Mouse (Mus musculus) embryonic fibroblast, embryonic 13.5 days (primary cell): ENCODE data around the gene Acot8.

Experiments used
- CTCF ChIP-seq: IDR thresholded peaks from 2 replicates; pipeline ENCODE4 v1.5.1; 2011; ENCODE audit warnings: mild to moderate bottlenecking, control low read depth, low read length, moderate library complexity, borderline replicate concordance; ENCODE audit not compliant: insufficient read depth
- POLR2A ChIP-seq: IDR thresholded peaks from 2 replicates; pipeline ENCODE4 v1.6.1; 2011; ENCODE audit warnings: low read depth, mild to moderate bottlenecking, control low read depth, low read length, moderate library complexity

DNA sequence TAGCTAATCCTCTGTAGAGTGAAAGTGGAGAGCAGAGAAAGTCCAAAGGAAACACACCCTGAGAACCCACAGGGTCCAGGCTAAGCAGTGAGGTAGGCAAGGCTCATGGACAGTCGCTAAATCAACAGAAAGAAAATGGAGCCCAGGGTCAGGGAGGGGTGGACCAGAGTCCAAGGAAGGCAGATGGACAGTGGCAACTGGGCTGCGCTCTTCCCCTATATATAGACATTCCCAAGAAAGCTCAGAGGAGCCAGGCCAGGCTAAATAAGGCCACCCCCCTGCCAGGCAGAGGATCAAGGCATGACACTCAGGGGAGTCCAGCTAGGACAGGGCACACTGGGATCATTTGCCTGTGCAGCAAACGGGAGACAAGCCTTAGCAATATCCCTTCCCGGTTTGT, 22.8 kb downstream of the Acot8 start:
- TF ChIP-seq POLR2A (no peak), CTCF (no peak)
